Mouse (Mus musculus): Measurements from ENCODE around the gene Gm20865.
"Not testable (repeated sequence)": the region's sequence is repeated elsewhere in the genome, so short reads cannot be mapped to it uniquely, and the experiment has no call there.

The Gm20865 gene

GRCm38 (mm10) chrY:21241275-21241674 is at the start of gene Gm20865:
Gene Gm20865 (plus strand): TSS chrY:21241575.
- not testable (repeated sequence) for DNase-seq (ENCODE audit: low spot score)
